Mouse (Mus musculus) left cerebral cortex, postnatal 25 days (tissue): ENCODE measurements around the gene Alx3. TPM values are rescaled to one million over a fixed set of nuclear protein-coding genes. Genes with fewer than 3 reads are reported as not detected.
A peak's percentile ranks its signal among the peaks of the same experiment; 100 is the strongest.
"Not testable (repeated sequence)": the region's sequence is repeated elsewhere in the genome, so short reads cannot be mapped to it uniquely, and the experiment has no call there.

Experiments
- DNase-seq, 2 experiments: peaks; one replicate each; pipeline ENCODE4 v3.0.0; 2022; ENCODE audit warnings: low spot score in 2 of 2, mixed read lengths in 1 of 2
- intact Hi-C: fragments of 180-260 bp; cut with DNase I; formaldehyde crosslinking; loops from one replicate; pipeline ENCODE4 v1.15.1; 2025
- total RNA-seq, 2 experiments: library from RNA; stranded (reverse); gene quantifications; 2 replicates each; pipeline ENCODE4 v1.2.3; 2021

The Alx3 gene
- total RNA-seq, 2 experiments from 2014 or later = 0.87 to 0.94 TPM

- intact Hi-C loops = loop anchor here (10.0 kb wide), 1 partner anchor 383 kb away; the partner anchor contains the start of genes A630076J17Rik and Prok1
- DNase-seq = no peak
These were observed 23.0 kb downstream of the Alx3 start for GRCm38 (mm10) chr3:107617800-107618199.

GRCm38 (mm10) chr3:107619911-107620310 is 25.1 kb downstream of the Alx3 start:
- intact Hi-C loops = loop anchor here (10.0 kb wide), 1 partner anchor 385 kb away; the partner anchor contains the start of genes A630076J17Rik and Prok1
- DNase-seq = no peak

- intact Hi-C loops = no loop called here
- DNase-seq = no peak
These were observed 26.6 kb downstream of the Alx3 start for GRCm38 (mm10) chr3:107621286-107622075.

DNA sequence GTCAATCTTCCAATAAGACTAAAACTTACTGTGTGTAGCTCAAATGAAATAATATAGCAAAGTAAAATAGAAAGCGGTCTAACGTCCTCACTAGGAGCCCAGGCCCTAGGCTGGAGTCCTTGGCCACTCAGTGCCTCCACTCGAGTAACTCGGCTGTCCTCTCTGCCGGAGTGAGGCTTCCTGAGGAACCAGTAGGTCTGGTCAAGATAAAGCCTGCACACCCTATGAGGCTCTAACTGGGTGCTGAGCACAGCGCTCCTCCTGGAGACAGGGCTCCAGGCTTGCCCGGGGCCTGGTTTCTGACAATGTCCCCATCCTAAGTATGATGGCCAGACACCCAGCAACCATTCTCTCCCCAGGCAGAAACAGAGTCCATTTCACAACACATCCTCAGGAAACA is 27.7 kb downstream of the Alx3 start:
- no peak for DNase-seq
- intact Hi-C loops = no loop called here

DNA sequence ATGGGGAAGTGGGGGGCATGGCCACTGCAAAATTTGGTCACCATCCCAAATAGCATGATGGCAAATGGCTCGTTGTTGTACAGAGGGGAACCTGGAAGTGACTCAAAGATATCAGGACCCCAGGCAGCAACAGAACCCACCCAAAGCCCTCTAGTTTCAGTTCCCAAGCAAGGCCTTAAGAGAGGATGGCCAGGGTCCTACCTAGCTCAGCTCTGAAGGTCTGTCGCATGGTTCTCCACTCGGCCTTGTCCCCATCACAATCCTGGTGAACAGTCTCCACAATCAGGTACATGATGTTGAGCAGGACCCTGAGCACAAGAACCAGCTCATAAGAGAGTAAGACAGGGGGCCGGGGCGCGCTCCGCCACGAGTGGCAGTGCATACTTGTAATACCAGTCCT is 29.6 kb downstream of the Alx3 start:
- no peak for DNase-seq
- intact Hi-C loops = no loop called here

GRCm38 (mm10) chr3:107625536-107625935 is 30.7 kb downstream of the Alx3 start:
- intact Hi-C loops = no loop called here
- DNase-seq = no peak

DNA sequence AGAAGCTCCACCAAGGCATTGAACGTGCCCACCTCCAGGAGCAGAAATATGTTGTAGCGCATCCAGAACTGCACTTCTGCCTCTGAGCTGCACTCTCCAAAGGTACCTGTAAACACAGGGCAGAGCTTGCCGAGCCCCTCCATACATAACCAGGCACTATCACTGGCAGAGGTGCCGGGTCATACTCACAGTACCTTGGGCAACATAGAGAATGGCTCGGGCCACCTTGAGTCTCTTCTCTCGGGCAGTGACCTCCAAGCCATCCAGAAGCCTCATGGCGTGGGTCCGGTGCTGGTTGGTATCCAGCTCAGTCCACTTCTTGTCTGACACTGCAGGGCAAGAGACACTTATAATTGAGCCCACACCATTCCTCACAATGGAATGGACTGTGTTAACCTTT is 31.9 kb downstream of the Alx3 start:
- DNase-seq = no peak
- intact Hi-C loops = no loop called here

DNA sequence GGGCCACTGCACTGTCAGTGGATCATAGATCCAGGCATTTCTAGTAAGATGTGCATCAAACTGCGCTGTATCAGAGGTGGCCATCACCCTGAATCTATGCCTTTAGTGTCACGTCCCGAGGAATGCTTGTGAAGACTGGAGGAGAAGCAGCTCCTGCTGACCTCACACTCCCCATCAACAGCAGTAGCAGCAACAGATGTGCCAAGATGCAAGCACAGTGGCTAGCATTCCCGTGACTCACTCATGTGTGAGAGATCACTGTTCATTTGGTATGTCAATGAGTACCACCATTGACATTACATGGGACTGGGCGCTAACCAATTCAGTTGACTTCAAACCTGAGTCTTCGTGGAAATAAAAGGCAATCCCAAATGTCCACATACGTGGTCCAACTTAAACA is 32.8 kb downstream of the Alx3 start:
- DNase-seq = no peak
- intact Hi-C loops = no loop called here

- DNase-seq = peak; percentile 27 to 70
These were observed 33.7 kb downstream of the Alx3 start for GRCm38 (mm10) chr3:107628551-107628950.

DNA sequence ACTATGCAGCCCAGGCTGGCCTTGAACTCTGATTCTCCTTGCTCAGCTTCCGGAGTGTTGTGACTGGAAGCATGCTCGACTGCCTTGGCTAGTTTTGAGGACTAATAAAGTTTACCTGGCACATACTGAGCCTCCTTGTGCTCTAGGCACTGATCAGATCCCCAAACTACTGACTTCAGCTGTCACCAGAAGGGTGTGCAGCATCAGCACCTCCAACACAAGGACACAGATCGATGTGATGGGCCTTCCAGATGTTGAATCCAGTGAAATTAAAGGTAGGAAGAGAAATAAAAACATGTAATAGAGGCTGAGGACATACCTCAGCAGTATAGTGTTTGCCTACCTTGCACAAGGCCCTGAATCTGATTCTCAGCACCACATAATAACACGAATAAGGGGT is 34.6 kb downstream of the Alx3 start:
- no peak for DNase-seq
- intact Hi-C loops = no loop called here

More at GRCm38 (mm10) chr3:107628551-107628950, 33.7 kb downstream of the Alx3 start:
- intact Hi-C loops = no loop called here

- intact Hi-C loops = loop anchor here (5.0 kb wide), 1 partner anchor 51 kb away; no protein-coding TSS in a partner anchor
- DNase-seq = peak; percentile 46 to 79
These were observed 36.1 kb downstream of the Alx3 start, which contains the start of gene Gm10961 for GRCm38 (mm10) chr3:107630682-107631522. Gene Gm10961, plus strand, starts transcription at chr3:107631322.

DNA sequence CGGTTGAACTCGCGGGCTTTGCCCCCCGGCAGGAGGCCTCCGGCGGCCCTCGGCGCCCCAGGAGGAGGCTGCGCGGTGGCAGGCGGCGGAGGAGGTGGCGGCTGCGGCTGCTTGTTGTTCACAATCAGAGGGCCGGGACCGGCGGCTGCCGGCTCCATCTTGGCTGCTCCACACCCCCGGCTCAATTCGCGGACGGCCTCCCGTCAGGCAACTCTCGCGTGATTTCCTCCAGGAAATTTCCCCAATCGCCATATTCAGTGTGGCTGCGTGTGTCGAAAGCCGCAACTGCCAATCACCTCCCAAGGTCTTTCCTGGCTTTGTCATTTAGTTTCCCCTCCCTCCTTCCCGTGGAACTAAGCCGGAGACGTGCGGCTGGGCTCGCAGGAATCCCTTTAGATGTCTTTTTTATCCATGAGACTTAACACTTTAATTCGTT is 36.7 kb downstream of the Alx3 start, which contains the start of gene Strip1:
Gene Strip1, minus strand, starts transcription at position 172 of the 436 bp plus-strand sequence.
- DNase-seq = peak; percentile 93 to 97
- intact Hi-C loops = loop anchor here (5.0 kb wide), 1 partner anchor 51 kb away; no protein-coding TSS in a partner anchor

- intact Hi-C loops = loop anchor here (5.0 kb wide), 1 partner anchor 50 kb away; no protein-coding TSS in a partner anchor
- no peak for DNase-seq
These were observed 38.0 kb downstream of the Alx3 start for GRCm38 (mm10) chr3:107632786-107633185.

DNA sequence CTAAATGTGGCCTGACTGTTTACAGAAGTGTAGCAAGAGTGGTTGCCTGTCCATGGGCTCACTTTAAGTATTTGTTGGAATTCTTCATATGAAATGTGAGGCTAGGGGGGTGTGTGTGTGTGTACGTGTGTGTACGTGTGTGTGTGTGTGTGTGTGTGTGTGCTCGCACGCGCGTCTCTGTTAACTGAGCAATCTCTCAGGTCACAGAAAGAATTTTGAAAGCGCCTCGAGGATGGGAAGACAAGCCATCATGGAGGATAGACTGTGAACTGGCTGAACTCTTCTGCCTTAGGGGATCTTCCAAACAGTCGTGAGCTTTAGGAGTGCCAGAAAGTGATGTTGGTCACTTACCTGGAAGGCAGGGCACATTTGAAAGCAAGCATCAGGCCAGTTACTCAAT is 39.1 kb downstream of the Alx3 start:
- no peak for DNase-seq
- intact Hi-C loops = loop anchor here (5.0 kb wide), 1 partner anchor 48 kb away; no protein-coding TSS in a partner anchor

GRCm38 (mm10) chr3:107635836-107636235 is 41.0 kb downstream of the Alx3 start:
- no peak for DNase-seq
- intact Hi-C loops = no loop called here

DNA sequence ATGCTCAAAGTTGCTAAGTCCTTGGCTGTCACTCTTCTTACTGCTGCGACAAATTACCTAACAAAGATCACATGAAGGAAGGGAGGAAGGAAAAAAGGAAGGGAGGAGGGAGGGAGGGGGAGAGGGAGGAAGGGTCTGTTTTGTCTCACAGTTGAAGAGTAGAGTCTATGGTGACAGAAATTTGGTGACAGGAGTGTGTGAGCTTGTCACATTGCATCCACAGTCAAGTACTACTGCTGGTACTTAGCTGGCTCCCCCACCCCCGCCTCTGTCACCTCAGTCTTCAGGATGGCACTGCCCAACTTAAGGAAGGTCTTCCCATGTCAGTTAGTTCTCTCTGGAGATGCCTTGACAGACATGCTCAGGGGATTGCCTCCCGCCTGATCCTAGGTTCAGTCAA is 41.4 kb downstream of the Alx3 start:
- intact Hi-C loops = no loop called here
- no peak for DNase-seq

- DNase-seq = no peak
- intact Hi-C loops = no loop called here
These were observed 42.9 kb downstream of the Alx3 start for GRCm38 (mm10) chr3:107637606-107638172.

- intact Hi-C loops = no loop called here
- DNase-seq = no peak
These were observed 52.1 kb downstream of the Alx3 start for GRCm38 (mm10) chr3:107646947-107647346.

DNA sequence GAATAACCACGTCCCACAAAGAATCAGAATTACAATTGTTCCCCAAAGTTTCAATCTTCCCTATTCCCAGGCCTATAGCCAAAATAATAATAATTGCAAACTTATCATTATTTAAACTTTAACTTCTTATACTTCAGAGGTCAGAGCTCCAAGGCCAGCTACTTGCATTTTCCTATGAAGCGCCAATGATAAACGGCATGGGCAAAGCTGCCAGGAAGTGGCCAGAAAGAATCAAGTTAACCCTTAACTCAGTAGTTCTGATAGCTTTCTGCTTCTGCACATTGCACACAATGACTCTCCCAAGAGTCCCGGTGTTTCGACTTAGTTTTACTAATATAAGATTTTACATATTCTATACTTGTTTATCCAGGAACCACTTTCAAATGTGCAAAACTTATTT is 55.4 kb downstream of the Alx3 start:
- intact Hi-C loops, DNase-seq: not testable (repeated sequence)

- peak in 1 of 2 experiments; percentile 46 for DNase-seq
- intact Hi-C loops = no loop called here
These were observed 58.1 kb downstream of the Alx3 start for GRCm38 (mm10) chr3:107652968-107653367.
